Mouse (Mus musculus) gastrocnemius, adult 8-10 months (tissue): ENCODE measurements around the gene Gm6096. TPM values are rescaled to one million over a fixed set of nuclear protein-coding genes. Genes with fewer than 3 reads are reported as not detected.

Experiments
- DNase-seq, 2 experiments: peaks; one replicate each; pipeline ENCODE4 v3.0.0; 2022; ENCODE audit warnings: low spot score in 2 of 2
- total RNA-seq, 4 experiments: library from RNA; stranded (reverse); gene quantifications; 2 replicates each; pipeline ENCODE4 v1.2.4; 2022

The Gm6096 gene
- total RNA-seq, 4 experiments from 2014 or later: not detected

DNA sequence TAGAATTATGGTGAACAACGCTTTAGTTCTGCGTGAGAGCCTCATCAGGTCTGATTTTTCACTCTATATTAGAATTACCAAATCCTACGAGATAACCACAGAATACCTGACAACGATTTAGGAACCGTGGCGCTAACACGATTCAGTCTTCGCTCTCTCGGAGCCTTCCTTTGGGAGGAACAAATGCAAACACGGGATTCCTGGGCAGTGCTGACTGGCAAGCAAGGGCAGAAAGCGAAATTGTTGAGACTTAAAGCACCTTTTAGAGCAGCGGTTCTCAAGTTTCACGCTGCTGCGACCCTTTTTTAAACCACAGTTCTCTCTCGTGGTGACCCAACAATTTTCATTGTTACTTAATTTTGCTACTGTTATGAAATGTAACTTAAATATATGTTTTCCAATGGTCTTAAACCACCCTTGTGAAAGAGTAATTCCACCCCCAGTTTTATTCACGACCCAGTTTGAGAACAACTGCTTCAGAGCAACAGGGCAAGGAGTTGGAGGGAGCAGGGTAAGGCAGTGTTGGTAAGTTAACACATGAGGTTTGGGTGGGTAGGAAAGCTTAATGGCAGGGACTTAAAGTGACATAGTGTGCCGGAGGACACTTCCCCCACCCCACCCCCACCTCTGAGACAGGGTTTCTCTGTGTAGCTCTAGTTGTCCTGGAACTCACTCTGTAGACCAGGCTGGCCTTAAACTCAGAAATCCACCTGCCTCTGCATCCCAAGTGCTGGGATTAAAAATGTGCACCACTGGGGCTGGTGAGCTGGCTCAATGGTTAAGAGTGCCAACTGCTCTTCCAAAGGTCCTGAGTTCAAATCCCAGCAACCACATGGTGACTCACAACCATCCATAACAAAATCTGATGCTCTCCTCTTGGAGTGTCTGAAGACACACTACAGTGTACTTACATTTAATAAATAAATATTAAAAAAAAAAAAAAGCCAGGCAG lies 16.0 kb upstream of the Gm6096 start:
- DNase-seq: no peak

- DNase-seq: no peak
Observed at GRCm38 (mm10) chr7:34235602-34236001, 15.2 kb upstream of the Gm6096 start.

- no peak for DNase-seq
Observed at GRCm38 (mm10) chr7:34238086-34238485, 12.8 kb upstream of the Gm6096 start.

- no peak for DNase-seq
Observed at GRCm38 (mm10) chr7:34242176-34242575, 8.7 kb upstream of the Gm6096 start.

DNA sequence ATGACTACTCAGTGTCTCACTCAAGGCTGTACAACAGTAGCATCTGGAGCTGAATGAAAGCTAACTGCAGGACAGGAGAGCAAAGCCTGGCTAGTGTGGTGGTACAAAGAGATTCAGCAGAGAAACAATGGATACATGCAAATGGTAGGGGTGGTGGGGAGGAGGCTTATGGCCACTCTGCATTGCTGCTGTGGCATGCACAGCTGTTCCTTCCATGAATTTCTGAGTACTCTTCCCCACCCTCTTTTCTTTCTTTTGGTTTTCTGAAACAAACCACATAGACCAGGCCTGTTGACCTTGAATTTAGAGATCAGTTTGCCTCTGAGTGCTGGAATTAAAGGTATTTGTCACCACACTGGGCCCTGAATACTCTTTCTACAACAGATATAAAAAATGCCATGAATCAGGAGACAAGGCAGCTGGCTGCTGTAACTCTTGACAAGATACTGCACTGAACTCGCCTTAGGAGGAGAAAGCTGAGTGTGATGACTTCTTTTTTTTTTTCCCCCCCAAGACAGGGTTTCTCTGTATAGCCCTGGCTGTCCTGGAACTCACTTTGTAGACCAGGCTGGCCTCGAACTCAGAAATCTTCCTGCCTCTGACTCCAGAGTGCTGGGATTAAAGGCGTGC lies 3.9 kb upstream of the Gm6096 start:
- DNase-seq: no peak

GRCm38 (mm10) chr7:34252030-34252429 lies 1.2 kb downstream of the Gm6096 start:
- no peak for DNase-seq

- DNase-seq: no peak
Observed at GRCm38 (mm10) chr7:34255137-34255536, 4.3 kb downstream of the Gm6096 start.

GRCm38 (mm10) chr7:34255916-34256315 lies 5.1 kb downstream of the Gm6096 start:
- no peak for DNase-seq

DNA sequence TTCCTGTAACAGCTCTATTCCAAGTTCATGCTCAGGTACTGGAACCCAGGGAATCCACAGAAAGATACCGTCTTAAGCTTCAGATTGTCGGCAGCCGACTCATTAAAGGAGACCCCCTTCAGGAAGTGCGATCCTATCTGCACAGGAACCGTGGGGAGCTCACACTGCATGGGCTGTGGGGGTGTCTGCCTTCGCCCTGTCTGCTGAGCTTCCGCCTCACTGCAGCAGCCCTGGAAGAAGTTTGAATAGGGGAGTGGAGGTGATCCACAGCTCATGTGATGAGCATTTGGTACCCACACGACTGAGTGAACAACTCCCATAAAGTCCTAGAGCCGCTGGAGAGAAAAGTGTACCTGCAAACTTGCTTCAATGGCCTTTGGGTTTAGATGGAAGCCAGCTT lies 6.4 kb downstream of the Gm6096 start:
- no peak for DNase-seq

GRCm38 (mm10) chr7:34258407-34258806 lies 7.6 kb downstream of the Gm6096 start:
- DNase-seq: no peak

GRCm38 (mm10) chr7:34263437-34263836 lies 12.6 kb downstream of the Gm6096 start:
- DNase-seq: no peak

- DNase-seq: peak; percentile 63 to 67
Observed at GRCm38 (mm10) chr7:34265876-34266346, 15.1 kb downstream of the Gm6096 start.

DNA sequence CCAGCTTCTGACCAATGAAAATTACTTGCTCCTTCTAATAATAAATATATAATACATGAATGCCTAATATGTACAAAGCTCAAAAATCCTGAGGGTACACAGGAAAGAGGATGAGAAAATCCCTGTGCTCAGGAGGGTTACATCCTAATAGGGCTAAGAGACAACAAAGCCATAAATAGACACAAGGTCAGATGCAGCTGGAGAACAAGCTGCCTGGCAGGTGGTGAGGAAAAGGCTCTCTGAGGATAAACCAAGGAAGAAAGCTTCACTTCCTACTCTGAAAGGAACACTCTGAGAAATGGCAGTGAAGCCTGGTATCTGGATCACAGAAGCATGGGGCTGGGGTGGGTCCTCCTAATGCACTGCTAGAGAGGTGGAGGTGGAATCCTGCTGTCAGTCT lies 15.6 kb downstream of the Gm6096 start:
- DNase-seq: no peak

DNA sequence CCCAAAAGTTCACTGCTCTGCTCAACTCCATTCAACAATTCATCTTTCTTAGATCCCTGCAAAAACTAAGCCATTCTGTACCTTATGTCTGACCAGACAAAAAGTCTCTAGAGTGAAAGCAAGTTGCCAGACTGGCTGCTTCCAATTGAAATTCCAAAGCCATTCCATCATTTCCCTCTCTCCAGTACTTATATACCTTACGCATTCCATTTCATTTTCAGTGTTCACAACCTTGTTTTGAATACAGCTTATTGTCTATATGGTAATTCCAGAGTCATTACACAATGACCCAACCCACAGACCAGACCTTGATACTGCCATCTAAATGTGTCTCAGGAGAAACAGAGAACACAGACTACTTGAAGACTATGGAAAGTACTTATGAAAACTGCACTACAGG lies 17.6 kb downstream of the Gm6096 start:
- DNase-seq: no peak

GRCm38 (mm10) chr7:34272465-34272864 lies 21.6 kb downstream of the Gm6096 start:
- no peak for DNase-seq

- no peak for DNase-seq
Observed at GRCm38 (mm10) chr7:34276066-34276465, 25.2 kb downstream of the Gm6096 start.

DNA sequence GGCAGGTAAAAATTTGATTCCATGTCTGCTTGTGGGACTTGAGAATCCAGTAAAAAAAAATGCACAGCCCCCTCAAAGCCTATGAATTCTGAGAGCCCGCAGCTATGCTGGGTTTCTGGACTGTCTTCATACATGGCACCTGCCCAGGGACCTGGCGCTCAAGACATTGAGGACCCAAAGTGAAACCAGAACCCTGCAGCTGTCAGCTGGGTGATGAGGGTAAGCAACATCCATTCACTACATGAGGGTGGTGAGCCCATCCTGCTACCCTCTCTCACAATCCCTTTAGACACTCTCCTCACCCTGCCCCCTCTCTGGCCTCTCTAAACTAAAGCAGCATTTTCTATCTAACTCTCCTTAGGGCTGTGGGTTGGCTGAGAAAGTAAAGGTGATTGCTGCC lies 26.8 kb downstream of the Gm6096 start:
- peak in 1 of 2 experiments; percentile 35 for DNase-seq

GRCm38 (mm10) chr7:34290450-34291151 lies 39.8 kb downstream of the Gm6096 start:
- DNase-seq: no peak

- no peak for DNase-seq
Observed at GRCm38 (mm10) chr7:34291265-34291664, 40.4 kb downstream of the Gm6096 start.

DNA sequence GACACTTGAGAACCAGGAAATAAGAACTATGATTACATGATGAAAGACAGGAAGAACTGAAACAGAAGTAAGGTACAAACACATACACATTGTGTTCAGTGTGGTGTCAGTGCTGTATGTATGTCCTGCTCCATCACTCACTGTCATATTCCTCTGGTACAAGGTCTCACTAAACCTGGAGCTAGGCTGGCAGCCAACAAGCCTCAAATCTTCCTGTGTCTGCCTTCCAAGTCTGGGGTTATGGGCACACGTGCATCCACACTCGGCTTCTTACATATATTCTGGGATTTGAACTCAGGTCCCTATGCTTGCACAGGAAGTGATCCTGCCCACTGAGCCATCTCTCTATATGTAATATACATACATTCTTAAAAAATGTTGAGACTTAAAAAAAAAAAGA lies 41.8 kb downstream of the Gm6096 start:
- DNase-seq: no peak

GRCm38 (mm10) chr7:34296124-34296523 lies 45.3 kb downstream of the Gm6096 start:
- no peak for DNase-seq

DNA sequence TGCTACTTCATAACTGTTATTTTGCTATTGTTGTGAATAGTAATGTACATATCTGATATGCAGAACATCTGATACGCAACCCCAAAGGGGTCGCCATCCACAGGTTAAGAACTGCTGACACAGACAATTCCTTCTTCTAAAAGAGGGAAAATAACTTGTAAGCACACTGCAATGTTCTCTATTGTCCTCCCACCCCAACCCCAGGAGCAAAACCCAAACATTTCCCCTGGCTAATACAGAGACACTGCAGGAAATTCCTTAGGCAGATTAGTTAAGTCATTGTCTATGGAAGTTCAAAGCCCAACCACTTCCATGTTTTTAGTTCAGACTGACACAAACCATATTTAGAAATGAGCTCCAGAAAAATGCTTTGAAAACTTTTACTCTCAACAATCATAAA lies 48.0 kb downstream of the Gm6096 start:
- no peak for DNase-seq
